Mouse (Mus musculus) neural tube, embryonic 14.5 days (tissue): Measurements from ENCODE around the gene Cbarp. TPM values are rescaled to one million over a fixed set of nuclear protein-coding genes. Genes with fewer than 3 reads are reported as not detected.
A peak's percentile ranks its signal among the peaks of the same experiment; 100 is the strongest.

ENCODE experiments used
- ATAC-seq: fragments of 200-750 bp; cut with Nextera tagmentation; 2 replicates; pipeline ENCODE4 v1.8.0; 2017; ENCODE audit warnings: low read depth, mild to moderate bottlenecking, moderate TSS enrichment, moderate library complexity
- H3K27ac ChIP-seq: fragments of 300-500 bp; sonication (generic); 2 replicates; pipeline ENCODE4 v1.5.1; 2014; ENCODE audit warnings: low read depth, mild to moderate bottlenecking, control low read depth, low read length, moderate library complexity, mixed read lengths
- H3K27me3 ChIP-seq: fragments of 300-500 bp; sonication (generic); 2 replicates; pipeline ENCODE4 v1.6.1; 2014; ENCODE audit warnings: low read length; ENCODE audit not compliant: control insufficient read depth, insufficient read depth
- H3K36me3 ChIP-seq: fragments of 300-500 bp; sonication (generic); 2 replicates; pipeline ENCODE4 v1.6.1; 2014; ENCODE audit warnings: low read length, mixed read lengths; ENCODE audit not compliant: control insufficient read depth, insufficient read depth
- H3K4me1 ChIP-seq: fragments of 300-500 bp; sonication (generic); 2 replicates; pipeline ENCODE4 v1.6.1; 2014; ENCODE audit warnings: low read length; ENCODE audit not compliant: control insufficient read depth, insufficient read depth
- H3K4me2 ChIP-seq: fragments of 300-500 bp; sonication (generic); 2 replicates; pipeline ENCODE4 v1.6.1; 2014; ENCODE audit warnings: mild to moderate bottlenecking, low read depth, low read length, control low read depth
- H3K4me3 ChIP-seq: fragments of 300-500 bp; sonication (generic); 2 replicates; pipeline ENCODE4 v1.5.1; 2014; ENCODE audit warnings: low read depth, low read length, control low read depth, mixed read lengths
- H3K9ac ChIP-seq: fragments of 300-500 bp; sonication (generic); replicated peaks from 2 replicates; pipeline ENCODE4 v1.6.1; 2014; ENCODE audit warnings: low read depth, mild to moderate bottlenecking, control low read depth, low read length, mixed read lengths
- H3K9me3 ChIP-seq: fragments of 300-500 bp; sonication (generic); 2 replicates; pipeline ENCODE4 v1.6.1; 2016; ENCODE audit warnings: low read length; ENCODE audit not compliant: control insufficient read depth
- WGBS: fragments of 180-500 bp; shearing (Covaris S2); extraction: QIAGEN DNeasy Blood & Tissue Kit; methylation state at CpG from one replicate; pipeline ENCODE4 v1.1.7; 2014; 5-methylcytosine and 5-hydroxymethylcytosine counted together
- polyA plus RNA-seq: library from polyadenylated mRNA; unstranded; fragments of >200 nt; fragmentation: Nextera tagmentation; extraction: Ambion mirVana; gene quantifications from 2 replicates; pipeline ENCODE4 v1.2.1, GENCODE M21; 2014

Gene Cbarp
- polyA plus RNA-seq, 1 experiment from 2014 or later = 101 TPM

DNA sequence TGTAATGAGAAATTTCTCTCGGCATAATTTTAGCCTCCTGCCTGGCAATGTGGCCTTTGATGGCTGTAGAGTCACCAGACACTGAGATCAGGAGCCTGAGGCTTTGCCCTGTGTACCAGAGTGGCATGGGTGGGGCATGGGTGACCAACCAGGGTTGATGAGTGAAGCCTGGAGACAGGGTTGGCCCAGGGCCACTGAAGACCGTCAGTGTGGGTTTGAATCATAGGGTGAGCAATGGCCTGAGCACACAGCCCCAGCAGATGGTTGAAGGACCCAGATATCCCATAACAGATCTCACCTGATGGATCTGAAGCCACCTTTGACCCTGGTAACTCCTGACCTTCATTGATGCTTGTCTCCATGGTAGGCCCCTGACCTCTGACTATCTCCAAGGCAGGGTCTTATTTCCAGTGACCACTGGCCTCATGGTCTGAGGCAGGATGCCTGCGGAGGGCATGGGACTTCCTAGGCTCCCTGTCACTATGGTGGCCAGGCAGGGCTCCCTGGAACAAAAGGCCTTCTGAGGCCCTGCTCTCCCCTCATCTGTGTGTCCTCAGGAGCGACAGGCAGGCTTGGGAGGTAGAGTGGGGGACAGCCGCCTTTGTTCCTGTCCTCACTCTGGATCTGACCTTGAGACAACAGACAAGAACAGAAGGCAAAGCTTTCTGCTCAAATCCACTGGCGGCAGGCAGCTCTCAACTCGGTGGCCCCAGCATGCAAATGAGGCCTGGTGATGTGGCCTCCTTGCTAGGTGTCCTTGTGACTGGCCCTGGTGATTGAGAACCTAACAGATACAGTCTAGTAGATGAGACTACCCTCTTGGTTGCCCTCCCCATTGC, 37.0 kb upstream of the Cbarp start:
- Histone ChIP-seq H3K9ac (no peak overlapping the region), H3K27ac (no peak overlapping the region)
- WGBS = 63% methylated on average over 7 of the region's 7 CpGs

DNA sequence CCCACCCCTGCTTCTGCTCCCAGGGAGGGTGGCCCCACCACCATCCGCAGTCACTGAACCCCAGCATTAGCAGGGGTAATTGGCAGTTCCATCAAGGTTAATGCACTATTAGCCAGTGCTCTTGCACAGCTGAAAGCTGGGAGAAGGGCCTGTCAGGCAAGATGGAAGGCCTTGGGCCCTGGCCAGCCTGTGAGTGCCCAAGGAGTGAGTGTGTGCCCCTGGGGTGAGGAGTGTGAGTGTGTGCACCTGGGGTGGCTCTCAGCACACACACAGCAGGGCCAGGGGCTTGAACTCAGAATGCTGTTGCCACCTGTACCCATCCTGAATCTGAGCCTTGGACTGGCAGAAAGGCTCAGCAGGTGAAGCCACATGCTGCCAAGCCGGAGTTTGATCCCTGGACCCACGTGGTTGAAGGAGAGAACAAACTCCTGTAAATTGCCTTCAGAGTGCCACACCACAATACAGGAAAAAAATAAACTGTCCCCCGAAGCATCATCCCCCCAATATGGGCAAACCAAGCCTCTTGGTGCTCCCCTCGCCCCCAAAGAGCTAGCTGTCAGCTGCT, 35.7 kb upstream of the Cbarp start:
- H3K4me1 ChIP-seq = peaks cover 31% of the 10 kb centered on the region
- no peaks in the 10 kb centered on the region for H3K27me3 ChIP-seq
- H3K9me3 ChIP-seq = no peaks in the 10 kb centered on the region
- H3K36me3 ChIP-seq = peaks cover 10% of the 10 kb centered on the region
- 0 out of 2 replicates have a peak overlapping the region, but pooled peaks have one; percentile 4 for H3K4me3 ChIP-seq
- H3K9ac ChIP-seq = no peak overlapping the region
- H3K27ac ChIP-seq = no peak overlapping the region
- WGBS = 85% methylated on average over 5 of the region's 5 CpGs
- no peak for ATAC-seq
- no peak overlapping the region for H3K4me2 ChIP-seq

More for the DNA sequence above, 37.0 kb upstream of the Cbarp start:
- Histone ChIP-seq H3K4me1 (peaks cover 25% of the 10 kb centered on the region), H3K4me2 (no peak overlapping the region), H3K4me3 (no peak overlapping the region), H3K9me3 (no peaks in the 10 kb centered on the region), H3K36me3 (no peaks in the 10 kb centered on the region), H3K27me3 (no peaks in the 10 kb centered on the region)
- no peak for ATAC-seq

DNA sequence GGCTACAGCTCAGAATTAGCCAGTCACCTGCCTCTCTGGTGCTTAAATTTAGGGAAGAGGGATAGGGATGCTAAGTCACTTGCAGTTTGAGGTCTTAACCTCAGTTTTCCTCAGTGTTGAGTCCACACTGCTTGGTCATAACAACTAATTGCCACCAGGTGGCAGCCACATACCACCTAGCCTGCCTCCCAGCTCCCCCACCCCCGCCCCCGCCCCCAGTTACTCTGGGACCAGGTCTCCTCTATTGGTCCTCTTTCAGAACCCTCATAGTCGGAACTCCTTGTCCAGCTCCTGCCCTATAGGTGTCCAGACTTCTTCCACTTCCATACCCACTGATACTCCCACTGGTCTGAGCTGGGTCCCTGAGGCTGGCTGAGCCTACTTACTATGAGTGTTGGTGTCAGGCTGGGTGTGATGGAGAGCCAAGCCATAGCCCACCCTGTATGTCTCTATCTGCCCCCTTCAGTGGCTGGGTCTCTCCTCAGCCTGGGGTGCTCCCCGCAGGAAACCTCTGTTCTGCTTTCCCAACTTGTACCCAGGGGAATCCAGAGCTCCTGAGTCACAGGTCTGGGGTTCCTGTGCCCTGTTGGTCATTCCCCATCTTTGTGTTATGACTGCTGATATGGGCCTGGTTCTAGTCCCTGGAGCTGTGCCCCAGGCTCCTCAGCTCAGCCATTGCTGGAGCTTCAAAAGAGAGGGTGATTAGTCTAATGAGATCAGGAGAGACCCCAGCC, 35.1 kb upstream of the Cbarp start:
- peaks cover 14% of the 10 kb centered on the region for H3K36me3 ChIP-seq
- WGBS = 17% methylated on average over 4 of the region's 4 CpGs
- H3K4me3 ChIP-seq = 0 out of 2 replicates have a peak overlapping the region, but pooled peaks have one; percentile 4
- H3K9me3 ChIP-seq = no peaks in the 10 kb centered on the region
- no peaks in the 10 kb centered on the region for H3K27me3 ChIP-seq
- no peak overlapping the region for H3K4me2 ChIP-seq
- H3K4me1 ChIP-seq = peaks cover 25% of the 10 kb centered on the region
- no peak overlapping the region for H3K9ac ChIP-seq
- H3K27ac ChIP-seq = no peak overlapping the region
- ATAC-seq = no peak

DNA sequence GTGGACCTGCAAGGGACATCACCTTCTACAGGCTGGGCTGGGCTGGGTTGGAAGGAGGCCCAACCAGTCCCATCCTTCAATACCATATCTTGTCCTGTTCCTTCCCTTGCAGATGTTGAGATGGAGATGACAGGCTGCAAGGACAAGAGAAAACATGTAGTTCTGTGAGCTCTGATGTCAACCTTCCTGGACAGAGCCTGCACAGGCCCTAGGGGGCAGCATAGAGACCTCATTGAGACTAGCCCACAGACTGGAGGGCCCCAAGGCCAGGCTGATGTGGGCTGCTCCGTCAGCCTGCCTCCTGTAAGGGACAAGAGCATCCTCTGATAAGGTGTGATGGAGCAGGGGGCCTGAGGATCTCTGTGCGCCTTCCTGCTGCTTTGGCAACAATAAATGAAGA, 34.1 kb upstream of the Cbarp start:
- H3K4me1 ChIP-seq = peaks cover 20% of the 10 kb centered on the region
- no peak overlapping the region for H3K9ac ChIP-seq
- no peak overlapping the region for H3K4me3 ChIP-seq
- peaks cover 24% of the 10 kb centered on the region for H3K36me3 ChIP-seq
- ATAC-seq = no peak
- no peaks in the 10 kb centered on the region for H3K9me3 ChIP-seq
- no peak overlapping the region for H3K27ac ChIP-seq
- 65% methylated on average over 2 of the region's 2 CpGs for WGBS
- H3K4me2 ChIP-seq = no peak overlapping the region
- H3K27me3 ChIP-seq = no peaks in the 10 kb centered on the region

GRCm38 (mm10) chr10:80173955-80174640, 33.5 kb upstream of the Cbarp start:
- H3K27ac ChIP-seq = no peak overlapping the region
- H3K4me1 ChIP-seq = peaks cover 25% of the 10 kb centered on the region
- H3K27me3 ChIP-seq = no peaks in the 10 kb centered on the region
- no peak for ATAC-seq
- peaks cover 26% of the 10 kb centered on the region for H3K36me3 ChIP-seq
- H3K9ac ChIP-seq = no peak overlapping the region
- WGBS = 87% methylated on average over 10 of the region's 10 CpGs
- H3K4me3 ChIP-seq = no peak overlapping the region
- no peak overlapping the region for H3K4me2 ChIP-seq
- no peaks in the 10 kb centered on the region for H3K9me3 ChIP-seq

GRCm38 (mm10) chr10:80173358-80173757, 32.7 kb upstream of the Cbarp start:
- Histone ChIP-seq H3K9ac (peak overlapping the region; percentile 46; the same call in 1 of the 2 replicates), H3K4me1 (peaks cover 30% of the 10 kb centered on the region), H3K36me3 (peaks cover 26% of the 10 kb centered on the region), H3K9me3 (no peaks in the 10 kb centered on the region), H3K4me2 (peak overlapping the region; percentile 63), H3K27ac (peak overlapping the region; percentile 85), H3K27me3 (no peaks in the 10 kb centered on the region), H3K4me3 (peak overlapping the region; percentile 43)
- ATAC-seq = no peak
- WGBS = 6% methylated on average over 11 of the region's 11 CpGs

DNA sequence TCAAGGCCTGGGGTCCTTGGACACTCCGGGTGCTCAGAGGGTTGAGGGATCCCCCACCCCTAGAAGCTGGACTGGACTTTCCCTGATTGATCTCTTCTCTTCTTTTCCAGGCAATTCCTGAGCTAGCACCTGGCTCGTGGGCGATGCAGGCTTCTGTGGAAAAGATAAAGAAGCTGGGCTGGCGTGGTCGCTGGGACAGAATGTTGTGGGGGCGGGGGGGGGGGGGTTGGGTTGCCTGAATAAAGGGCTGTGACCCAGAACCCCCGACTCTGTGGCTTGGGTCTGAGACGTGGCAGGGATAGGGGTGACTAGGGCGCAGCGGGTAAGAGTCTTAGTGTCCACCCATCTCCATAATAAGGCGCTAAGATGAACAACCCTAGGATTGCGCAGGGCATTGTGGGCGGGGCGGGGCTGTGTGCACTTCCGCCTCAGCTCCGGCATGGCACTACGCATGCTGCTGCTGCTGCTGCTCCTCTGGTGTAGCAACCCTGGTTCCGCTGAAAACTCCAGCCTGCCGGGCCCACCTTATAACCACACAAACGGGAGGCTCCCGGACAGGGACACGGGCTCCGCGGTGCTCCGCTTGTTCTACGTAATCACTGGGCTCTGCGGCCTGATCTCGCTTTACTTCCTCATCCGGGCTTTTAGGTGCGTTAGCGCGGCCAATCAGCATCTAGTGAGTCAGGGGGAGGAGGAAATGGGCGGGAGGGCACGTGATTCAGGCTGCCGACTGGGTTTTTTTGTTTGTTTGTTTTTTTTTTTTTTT, 32.1 kb upstream of the Cbarp start, which contains the start of gene 1600002K03Rik:
1600002K03Rik (plus strand) TSS at position 418 of the 766 bp plus-strand sequence.
- Histone ChIP-seq H3K27me3 (no peaks in the 10 kb centered on the region), H3K36me3 (peaks cover 26% of the 10 kb centered on the region), H3K4me1 (peaks cover 30% of the 10 kb centered on the region), H3K4me2 (peak within 1 kb of the TSS; percentile 63), H3K4me3 (peak within 1 kb of the TSS; percentile 43), H3K9ac (peak within 1 kb of the TSS; percentile 62), H3K27ac (peak within 1 kb of the TSS; percentile 85), H3K9me3 (no peaks in the 10 kb centered on the region)
- ATAC-seq = peak; percentile 71
- WGBS = 6% methylated on average over 35 of the region's 35 CpGs
